Mouse (Mus musculus): Measurements from ENCODE around the gene Atcay.
"Not testable (repeated sequence)": the region's sequence is repeated elsewhere in the genome, so short reads cannot be mapped to it uniquely, and the experiment has no call there.

Atcay gene

DNA sequence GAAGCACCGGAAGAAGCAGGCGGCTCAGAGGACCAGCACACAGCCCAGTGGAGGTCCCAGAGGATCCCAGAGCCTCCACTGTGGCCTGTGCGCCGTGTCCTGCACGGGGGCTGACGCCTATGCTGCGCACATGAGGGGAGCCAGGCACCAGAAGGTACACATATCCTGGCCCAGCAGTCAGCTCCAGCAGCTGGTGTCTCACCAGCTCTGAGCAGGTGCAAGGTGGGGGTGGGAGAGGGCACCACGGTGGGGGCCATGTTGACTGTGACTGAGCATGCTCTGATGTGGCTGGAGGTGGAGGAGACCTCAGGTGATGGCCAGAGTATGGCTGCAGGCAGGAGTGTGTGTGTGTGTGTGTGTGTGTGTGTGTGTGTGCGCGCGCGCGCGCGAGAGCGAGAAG, 11.4 kb upstream of the Atcay start:
- DNase-seq (ENCODE audit: inconsistent ontology term), result no peak

DNA sequence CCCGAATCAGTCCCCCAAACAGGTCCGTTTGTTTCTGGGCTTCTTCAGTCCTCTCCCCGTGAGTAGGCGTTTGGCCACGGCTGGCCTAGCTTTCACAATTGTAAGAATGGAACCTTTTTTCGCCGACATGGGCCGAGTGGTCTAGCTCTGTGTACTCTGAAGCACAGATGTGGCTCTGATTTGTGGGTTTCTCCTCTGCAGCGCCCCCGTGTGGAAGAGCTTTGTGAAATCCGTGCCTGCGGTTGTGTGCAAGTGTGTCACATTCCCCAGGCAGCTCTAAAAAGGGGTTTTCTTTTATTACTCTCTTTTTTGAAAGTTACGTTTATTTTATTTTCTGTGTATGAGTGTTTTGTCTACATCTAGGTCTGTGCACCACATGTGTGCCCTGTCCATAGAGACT, 10.2 kb upstream of the Atcay start:
- DNase-seq (ENCODE audit: inconsistent ontology term), result peak; percentile 50

DNA sequence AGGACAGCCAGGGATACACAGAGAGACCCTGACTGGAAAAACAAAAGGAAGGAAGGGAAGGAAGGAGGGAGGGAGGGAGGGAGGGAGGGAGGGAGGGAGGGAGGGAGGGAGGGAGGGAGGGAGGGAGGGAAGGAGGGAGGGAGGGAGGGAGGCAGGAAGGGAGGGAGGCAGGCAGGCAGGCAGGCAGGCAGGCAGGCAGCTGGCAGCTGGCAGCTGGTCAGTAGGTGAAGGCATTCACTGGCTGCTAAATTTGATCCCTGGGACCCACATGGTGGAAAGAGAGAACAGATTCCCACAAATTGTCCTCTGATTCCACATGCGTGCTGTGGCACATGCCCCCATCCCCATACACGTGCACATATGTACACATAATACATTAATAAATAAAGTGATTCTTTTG, 8.0 kb upstream of the Atcay start:
- no peak for DNase-seq (ENCODE audit: inconsistent ontology term)

DNA sequence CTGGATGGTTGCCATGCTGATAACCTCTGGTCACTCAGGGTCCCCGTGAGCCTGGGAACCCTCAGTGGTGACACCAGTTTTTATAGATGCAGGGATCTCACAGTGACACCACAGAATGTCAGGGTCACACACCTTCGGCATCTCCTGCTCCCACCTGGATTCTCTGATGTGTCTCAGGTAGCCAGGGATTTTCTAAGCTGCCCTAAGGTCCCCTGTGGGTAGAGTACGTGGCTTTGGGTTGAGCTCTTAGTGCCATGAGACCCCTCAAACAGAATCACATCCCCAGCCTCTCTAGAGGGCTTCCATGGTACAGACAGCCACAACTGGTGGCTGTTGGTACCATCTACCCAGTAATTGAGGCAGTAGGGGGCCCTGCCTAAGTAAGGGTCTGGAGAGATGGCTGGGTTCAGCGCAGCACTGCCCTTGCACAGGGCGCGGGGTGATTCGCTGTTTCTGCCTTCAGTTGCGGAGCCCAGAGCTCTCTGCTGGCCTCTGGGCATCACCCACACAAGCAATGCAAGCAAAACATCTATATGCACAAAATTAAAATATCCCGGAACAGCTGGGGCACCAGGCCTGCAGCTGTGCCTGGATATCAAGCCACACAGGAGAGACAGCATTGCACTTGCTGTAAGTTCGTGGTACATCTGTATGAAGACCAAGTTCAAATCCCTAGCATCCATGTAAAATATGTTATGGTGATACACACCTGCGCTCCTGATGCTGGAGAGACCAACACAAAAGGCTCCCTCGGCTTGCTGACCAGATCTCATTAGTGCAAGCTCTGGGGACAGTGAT, 6.0 kb upstream of the Atcay start:
- no peak for DNase-seq (ENCODE audit: inconsistent ontology term)

DNA sequence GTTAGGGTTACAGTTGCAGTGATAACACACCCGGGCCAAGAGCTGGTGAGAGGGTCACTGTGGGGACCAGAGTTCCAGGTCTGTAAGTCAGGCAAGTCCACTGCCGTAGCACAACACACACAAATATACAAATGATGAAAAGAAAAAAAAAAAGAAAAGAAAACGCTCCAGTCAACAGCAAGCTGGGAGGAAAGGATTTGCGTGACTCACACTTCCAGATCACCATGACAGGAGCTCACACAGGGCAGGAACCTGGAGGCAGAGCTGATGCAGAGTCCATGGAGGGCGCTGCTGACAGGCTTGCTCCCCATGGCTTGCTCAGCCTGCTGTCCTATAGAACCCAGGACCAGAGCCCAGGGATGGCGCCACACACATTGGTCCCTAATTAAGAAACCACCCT, 3.6 kb upstream of the Atcay start:
- no peak for DNase-seq (ENCODE audit: inconsistent ontology term)

DNA sequence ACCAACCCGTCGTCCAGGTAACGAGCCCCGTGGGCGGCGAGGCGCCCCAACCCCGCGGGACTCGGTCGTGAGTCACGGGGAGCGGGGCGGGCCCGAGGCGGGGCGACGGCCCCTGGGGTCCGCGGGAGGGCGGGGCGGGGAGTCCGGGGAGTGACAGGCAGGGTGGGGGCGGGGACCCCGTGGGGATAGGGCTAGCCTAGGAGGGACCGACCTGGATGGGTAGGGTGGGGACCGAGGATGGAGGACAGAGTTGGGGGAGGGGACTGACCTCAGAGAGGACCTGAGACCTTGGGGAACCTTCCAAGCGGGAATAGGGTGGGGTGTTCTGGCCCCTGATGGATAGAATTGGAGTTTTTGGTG, 2.6 kb upstream of the Atcay start:
- no peak for DNase-seq (ENCODE audit: inconsistent ontology term)

DNA sequence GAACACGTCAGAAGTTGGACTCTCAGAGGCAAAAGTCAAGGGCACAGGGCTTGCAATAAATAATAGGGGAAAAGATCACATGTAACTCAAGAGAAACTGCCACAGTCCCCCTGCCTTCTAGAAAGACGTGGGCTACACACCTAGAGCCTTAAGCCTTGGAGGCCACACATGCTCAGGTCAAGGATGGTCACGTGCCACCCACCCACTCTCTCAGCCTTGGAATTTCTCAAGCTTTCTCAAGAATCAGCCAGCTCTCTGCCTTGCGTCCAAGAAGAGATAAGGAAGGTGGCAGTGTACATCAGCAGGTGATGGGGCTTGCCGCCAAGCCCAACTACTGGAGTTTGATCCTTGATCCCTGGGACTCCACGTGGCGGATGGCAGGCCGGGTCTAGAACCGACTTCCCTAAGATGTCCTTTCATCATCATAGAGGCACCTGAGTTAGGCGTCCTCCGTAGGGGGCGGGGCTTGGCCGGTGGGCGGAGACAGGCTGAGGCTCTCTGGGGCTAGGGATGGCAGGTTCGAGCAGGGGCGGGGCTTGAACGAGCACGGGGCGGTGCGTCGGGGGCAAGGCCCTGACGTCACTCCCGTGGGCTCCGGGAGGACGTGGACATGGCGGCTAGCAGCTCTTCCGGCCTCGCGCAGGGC, 2.1 kb upstream of the Atcay start, which contains the start of gene Zfr2:
TSS of gene Zfr2 (plus strand) at position 576 of the 646 bp plus-strand sequence.
- peak; percentile 95 for DNase-seq (ENCODE audit: inconsistent ontology term)

DNA sequence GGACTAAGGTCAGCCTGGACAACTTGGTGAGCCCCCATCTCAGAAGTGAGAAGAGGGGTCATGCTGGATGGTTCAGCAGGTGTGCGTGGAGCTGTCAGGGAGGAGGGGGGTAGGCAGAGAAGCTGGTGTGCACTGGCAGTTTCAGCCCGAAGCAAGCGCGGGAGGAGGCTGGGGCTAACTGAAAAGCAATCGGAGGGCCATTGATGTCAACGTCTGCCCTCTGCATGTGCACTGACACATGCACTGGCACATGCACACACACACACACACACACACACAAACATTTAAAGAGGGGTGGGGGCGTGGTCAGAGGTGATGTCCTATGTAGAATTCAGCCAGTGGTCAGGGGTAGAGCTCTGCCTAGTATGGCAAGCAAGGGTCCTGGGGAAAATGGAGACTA, 803 bp upstream of the Atcay start:
- DNase-seq (ENCODE audit: inconsistent ontology term), result no peak

DNA sequence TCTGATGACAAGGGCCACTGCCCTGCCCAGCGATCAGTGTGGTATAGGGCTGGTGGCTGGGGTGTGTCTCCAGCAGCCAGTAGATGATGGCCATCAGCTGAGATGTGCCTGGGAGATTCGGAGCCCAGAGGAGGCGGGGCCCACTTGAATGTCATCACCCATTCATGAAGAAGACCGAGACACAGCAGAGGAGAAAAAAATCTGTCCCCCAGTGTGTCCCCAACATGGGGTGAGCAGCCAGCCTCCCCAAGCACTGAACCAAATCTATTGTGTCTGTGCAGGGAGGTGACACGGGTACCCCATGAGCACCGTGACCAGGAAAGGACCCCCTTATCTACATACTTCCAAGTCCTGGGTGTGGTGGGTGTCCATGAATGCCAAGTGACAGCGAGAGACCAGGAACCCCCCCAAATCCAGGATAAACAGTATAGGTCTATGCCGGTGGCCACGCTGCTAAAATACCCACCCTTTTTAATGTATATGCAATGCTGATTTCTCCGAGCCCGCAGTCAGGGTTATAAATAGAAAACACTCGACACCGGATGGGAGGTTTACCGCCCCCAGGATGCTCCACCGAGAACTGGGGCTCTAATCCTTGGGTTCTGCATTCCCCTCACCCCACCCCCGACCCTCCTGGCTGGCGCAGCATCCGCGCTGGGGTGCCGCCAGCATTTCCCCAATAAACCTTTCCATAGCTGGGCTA, 747 bp downstream of the Atcay start:
- no peak for DNase-seq (ENCODE audit: inconsistent ontology term)

DNA sequence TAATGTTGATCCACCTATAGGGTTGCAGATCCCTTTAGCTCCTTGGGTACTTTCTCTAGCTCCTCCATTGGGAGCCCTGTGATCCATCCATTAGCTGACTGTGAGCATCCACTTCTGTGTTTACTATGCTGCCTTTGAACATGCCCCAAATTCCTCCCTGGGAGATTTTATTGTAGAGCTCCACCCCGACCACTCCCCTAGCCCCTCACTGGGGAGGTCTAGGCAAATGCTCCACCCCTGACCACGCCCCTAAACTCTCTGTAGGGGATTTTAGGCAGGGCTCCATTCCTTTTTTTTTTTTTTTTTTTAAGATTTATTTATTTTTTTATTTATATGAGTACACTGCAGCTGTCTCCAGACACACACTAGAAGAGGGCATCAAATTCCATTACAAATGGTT, 6.9 kb downstream of the Atcay start:
- DNase-seq (ENCODE audit: inconsistent ontology term), result not testable (repeated sequence)

DNA sequence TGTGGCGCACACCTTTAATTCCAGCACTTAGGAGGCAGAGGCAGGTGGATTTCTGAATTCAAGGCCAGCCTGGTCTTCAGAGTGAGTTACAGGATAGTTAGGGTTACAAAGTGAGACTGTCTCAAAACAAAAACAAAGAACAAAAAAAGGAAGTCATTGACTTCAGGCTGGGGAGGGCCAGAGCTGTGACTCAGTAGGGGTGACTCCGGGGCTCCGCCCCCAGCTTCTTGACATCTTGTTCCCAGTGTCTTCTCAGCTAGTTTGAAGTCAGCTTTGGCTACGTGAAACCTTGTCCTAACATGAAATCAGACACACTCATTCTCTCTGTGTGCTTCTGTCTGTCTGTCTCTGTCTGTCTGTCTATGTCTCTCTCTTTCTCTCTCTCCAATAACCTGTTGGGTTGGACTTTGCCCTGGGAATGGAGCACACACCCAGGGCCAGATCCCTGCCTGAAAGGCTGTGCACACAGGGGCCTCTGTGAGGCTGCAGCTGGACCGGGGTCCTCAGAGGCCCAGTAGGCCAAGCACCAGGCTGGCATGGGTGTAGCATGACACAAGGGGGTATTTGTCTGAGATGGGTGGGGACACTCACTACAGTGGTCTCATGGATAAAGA, 9.1 kb downstream of the Atcay start:
- no peak for DNase-seq (ENCODE audit: inconsistent ontology term)

DNA sequence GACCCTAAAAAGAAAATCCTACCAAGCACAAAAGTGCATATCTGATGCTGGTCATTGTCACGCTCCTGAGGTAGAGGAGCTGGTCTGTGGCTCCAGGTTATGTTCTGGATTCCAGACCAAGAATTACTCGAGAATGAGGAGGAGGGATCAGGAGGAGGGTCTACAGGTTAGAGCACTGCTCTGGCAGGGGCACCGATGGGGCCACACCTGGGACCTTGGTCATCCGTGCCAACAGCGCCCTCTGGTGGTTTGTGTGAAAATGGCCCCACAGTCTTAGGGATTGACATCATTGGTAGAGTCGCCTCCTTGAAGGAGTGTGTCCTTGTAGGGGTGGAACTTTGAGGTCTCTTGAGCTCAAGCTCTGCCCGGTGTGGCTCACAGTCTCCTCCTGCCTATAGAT, 12.7 kb downstream of the Atcay start:
- DNase-seq (ENCODE audit: inconsistent ontology term), result no peak

DNA sequence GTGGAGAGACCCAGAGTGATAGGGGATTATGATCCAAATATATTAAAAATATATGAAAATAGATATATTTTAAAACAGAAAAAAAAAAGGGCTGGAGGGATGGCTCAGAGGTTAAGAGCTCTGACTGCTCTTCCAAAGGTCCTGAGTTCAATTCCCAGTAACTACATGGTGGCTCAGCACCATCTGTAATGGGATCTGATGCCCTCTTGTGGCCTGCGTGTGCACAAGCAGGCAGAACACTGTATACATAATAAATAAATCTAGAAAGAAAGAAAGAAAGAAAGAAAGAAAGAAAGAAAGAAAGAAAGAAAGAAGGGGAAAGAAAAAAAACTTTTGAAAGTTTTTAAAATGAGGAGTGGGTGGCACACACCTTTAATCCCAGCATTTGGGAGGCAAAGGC, 13.4 kb downstream of the Atcay start:
- not testable (repeated sequence) for DNase-seq (ENCODE audit: inconsistent ontology term)

DNA sequence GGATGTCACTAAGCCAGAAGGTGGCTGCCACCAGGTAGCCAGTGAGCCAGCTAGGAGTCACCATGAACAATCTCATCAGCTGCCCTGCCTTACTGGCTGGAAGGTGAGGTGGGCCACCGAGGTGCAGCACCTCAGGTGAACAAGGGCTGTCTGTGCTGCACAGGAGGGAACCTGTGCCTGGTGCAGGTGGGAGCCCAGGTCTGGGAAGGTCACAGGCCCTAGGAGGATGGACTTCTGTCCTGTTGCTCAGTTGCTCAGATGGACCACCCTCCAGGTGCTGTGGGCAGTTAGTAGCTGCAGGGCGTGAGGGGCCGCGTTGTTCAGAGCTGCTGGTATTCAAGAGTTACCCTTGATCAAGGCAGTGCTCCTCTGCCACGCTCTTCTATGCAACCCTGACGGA, 13.8 kb downstream of the Atcay start:
- DNase-seq (ENCODE audit: inconsistent ontology term), result no peak

DNA sequence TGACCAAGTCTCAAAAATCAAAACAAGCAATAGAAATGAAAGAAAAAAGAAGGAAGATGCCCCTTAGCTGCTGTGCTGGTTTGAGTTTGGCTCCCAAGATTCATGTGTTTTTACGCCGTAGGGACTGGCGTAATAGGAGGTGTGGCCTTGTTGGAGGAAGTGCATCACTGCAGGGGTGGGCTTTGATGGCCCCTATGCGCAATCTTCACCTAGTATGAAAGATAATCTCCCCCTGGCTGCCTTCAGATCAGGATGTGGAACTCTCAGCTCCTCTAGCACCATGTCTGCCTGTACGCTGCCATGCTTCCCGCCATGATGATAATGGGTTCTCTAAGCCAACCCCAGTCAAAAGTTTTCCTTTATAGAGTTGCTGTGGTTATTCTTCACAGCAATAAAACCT, 14.4 kb downstream of the Atcay start:
- DNase-seq (ENCODE audit: inconsistent ontology term), result no peak

DNA sequence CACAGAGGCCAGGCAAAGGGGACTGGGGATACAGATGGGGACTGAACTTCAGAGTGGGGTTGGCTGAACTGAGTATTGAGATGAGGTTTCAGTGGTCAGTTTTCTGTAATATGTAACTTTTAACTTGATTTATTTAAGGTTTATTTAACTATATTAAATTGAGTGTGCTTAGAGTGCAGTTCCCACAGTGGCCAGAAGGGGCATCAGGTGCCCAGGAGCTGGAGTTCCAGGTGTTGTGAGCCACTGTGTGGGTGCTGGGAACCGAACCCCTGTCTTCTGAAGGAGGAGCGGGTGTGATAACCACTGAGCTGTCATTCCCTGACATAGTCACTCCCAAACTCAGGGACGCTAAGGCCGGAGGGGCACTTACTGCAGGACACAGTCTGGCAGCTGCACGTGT, 20.5 kb downstream of the Atcay start:
- DNase-seq (ENCODE audit: inconsistent ontology term), result no peak

DNA sequence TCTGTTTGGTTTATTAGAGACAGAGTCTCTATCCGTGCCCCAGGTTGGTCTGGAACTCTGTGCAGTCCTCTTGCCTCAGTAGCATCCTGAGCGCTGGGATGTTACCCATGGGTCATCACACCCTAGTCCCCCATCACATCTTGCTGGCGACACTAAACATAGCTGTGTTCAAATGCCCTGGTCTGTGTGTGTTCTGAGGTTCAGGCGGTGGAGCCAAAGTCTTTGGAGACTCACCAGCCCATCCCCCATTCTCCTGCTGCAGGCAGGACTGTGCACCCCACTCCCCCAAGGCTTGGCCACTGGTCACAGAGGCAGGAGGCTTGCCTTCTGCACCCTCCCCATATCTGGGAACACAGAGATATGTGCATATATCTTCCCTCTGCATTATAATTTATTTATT, 26.5 kb downstream of the Atcay start:
- no peak for DNase-seq (ENCODE audit: inconsistent ontology term)

DNA sequence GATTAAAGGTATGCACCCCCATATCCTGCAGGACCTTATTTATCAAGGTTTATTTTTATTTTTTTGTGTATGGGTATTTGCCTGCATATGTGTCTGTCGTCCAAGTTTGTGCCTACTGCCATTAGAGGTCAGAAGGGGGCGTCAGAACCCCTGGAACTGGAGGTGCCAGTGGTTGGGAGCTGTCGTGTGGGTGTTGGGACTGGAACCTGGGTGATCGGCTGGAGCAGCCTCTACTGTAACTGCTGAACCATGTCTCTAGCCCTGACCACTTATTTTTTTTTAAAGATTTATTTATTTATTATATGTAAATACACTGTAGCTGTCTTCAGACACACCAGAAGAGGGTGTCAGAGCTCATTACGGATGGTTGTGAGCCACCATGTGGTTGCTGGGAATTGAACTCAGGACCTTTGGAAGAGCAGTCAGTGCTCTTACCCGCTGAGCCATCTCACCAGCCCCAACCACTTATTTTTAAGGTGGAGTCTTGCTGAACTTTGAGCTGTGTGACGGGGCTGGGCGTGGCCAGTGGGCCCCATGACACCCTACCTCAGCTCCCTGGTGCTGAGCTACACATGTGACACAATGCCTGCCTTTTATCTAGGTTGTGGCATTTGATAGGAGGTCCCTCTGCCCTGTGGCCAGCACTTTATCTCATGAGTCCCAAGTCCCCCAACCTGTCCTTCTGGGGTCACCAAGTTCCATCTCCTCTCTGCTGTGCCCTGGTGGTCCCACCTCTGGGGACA, 27.5 kb downstream of the Atcay start:
- no peak for DNase-seq (ENCODE audit: inconsistent ontology term)

DNA sequence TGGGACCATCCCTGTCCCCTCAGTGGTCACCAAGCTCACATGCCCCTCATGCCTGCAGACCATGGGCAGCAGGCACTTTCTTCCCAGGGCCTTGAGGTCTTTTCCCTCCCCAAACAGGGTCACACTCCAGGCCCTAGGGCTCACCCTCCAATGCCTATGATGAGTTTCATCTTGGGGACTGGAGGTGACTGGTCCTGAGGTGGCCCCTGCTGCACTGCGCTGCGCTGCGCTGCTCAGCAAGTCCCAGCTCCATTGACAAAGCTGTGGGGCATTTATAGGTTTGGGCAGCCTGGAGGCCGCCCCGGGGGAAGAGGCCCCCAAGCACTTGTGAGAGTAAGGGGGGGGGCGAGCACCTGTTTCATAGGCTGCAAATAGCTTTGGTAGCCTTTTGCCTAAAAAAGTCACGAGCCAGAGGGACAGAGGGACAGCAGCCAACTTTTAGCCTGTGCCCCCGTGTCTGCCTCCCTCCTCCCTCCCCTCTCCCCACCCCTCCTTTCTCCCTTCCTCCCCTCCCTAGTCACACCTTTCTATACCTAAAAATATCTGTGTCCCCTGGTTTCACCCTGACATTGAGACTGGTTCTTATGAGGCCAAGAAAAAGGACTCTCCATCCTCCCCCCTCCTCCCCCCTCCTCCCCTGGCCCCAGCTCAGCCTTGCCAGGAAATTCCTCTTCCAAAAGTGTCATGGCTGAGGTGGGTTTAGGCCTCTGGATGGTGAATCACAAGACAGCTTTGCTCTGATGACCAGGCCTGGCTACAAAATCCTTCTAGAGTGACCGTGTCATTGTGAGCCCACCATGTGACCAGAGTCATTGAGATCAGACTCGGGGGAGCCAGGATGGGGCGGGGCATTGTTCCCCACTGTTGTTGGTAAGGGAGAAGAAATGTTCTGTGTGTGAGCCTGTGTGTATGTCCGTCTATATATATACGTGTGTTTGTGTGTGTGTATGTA, 28.6 kb downstream of the Atcay start, which contains the start of gene Nmrk2:
TSS of gene Nmrk2 (minus strand) at position 245 of the 952 bp plus-strand sequence.
- peak; percentile 49 for DNase-seq (ENCODE audit: inconsistent ontology term)

DNA sequence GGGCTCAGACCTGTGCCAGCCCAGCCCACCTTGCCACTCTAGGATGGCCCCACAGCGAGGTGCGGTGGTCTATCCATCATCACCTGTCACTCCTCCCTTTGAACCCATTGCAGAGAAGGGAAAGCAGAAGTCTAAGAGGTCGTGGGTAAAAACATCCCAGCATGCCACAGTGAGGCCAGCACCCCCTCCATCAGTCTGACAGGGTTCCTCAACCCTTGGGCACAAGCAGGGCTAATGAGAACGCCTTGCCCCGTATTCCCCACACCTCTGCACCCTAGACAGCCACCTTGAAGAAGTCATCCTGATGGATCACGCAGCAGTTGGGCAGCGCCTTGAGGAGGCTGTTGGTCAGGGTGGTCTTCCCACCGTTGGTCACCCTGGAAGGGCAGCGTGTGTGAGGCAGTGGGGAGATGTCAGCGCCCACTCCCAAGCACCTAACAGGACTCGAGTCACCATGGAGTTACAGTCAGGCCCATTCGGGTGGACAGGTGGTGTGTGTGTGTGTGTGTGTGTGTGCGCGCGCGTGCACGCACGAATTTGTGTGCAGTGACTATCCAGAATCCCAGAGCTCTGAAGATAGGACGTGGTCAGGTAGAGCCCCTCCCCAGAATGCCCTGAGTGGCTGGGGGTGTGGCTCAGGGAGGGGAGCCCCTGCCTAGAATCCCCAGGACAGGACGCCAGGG, 29.9 kb downstream of the Atcay start:
- DNase-seq (ENCODE audit: inconsistent ontology term), result no peak
